In genomic region chr11:64600201-64601102, GRCm38 (mm10) we compare ENCODE assay signal across 8 mouse cellular contexts.
DNase-seq lines count a peak whose midpoint lies in the region; ATAC-seq lines count a peak whose summit lies in the region.

No protein-coding gene starts in this region.

- peak; percentile 84 for ATAC-seq in forebrain, embryonic 14.5 days
- ATAC-seq in intestine, embryonic 14.5 days (replicated peaks; ENCODE audit: low FRiP score, low TSS enrichment, low read depth), result peak; percentile 72; the same call in 1 of the 2 replicates
- ATAC-seq in limb, embryonic 15.5 days (ENCODE audit: insufficient number of reproducible peaks, low FRiP score, low TSS enrichment, low read depth), result peak; percentile 80; the same call in 1 of the 2 replicates
- peak; percentile 93 for ATAC-seq in monocyte, adult 5-6 weeks (replicated peaks; ENCODE audit: insufficient number of reproducible peaks, low FRiP score, low TSS enrichment, poor library complexity, severe bottlenecking)
- no peak for ATAC-seq in erythroid progenitor cell, adult 5-6 weeks (replicated peaks; ENCODE audit: low FRiP score, poor library complexity, severe bottlenecking)

- H3K9ac ChIP-seq in forebrain, embryonic 14.5 days (ENCODE audit: low read length), result no peak overlapping the region
- no peak overlapping the region for H3K9ac ChIP-seq in intestine, embryonic 14.5 days (ENCODE audit: low read length)
- H3K9ac ChIP-seq in limb, embryonic 15.5 days, result no peak overlapping the region

- no peak overlapping the region; the same call in 1 of the 2 replicates for H3K27ac ChIP-seq in forebrain, embryonic 14.5 days (ENCODE audit: low read depth, low read length)
- no peak overlapping the region for H3K27ac ChIP-seq in forebrain, embryonic 10.5 days
- H3K27ac ChIP-seq in intestine, embryonic 14.5 days (ENCODE audit: low read depth), result no peak overlapping the region
- H3K27ac ChIP-seq in limb, embryonic 15.5 days, result no peak overlapping the region

- H3K4me3 ChIP-seq in forebrain, embryonic 14.5 days (ENCODE audit: low read depth, low read length), result no peak overlapping the region
- no peak overlapping the region for H3K4me3 ChIP-seq in forebrain, embryonic 10.5 days
- H3K4me3 ChIP-seq in intestine, embryonic 14.5 days (ENCODE audit: low read depth, low read length), result no peak overlapping the region
- no peak overlapping the region for H3K4me3 ChIP-seq in limb, embryonic 15.5 days

- peaks cover 8% of the 10 kb centered on the region for H3K4me1 ChIP-seq in forebrain, embryonic 14.5 days (ENCODE audit: control insufficient read depth, insufficient read depth, low read length)
- H3K4me1 ChIP-seq in forebrain, embryonic 10.5 days, result peaks cover 18% of the 10 kb centered on the region
- peaks cover 10% of the 10 kb centered on the region for H3K4me1 ChIP-seq in intestine, embryonic 14.5 days (replicated peaks; ENCODE audit: control insufficient read depth, insufficient read depth, low read length)
- peaks cover 7% of the 10 kb centered on the region; the same call in 1 of the 2 replicates for H3K4me1 ChIP-seq in limb, embryonic 15.5 days

- H3K27me3 ChIP-seq in forebrain, embryonic 14.5 days (replicated peaks; ENCODE audit: control insufficient read depth, insufficient read depth, low read length), result no peaks in the 10 kb centered on the region
- no peaks in the 10 kb centered on the region for H3K27me3 ChIP-seq in forebrain, embryonic 10.5 days (ENCODE audit: poor library complexity, severe bottlenecking)
- no peaks in the 10 kb centered on the region for H3K27me3 ChIP-seq in intestine, embryonic 14.5 days (replicated peaks; ENCODE audit: control insufficient read depth, insufficient read depth, low read length)
- H3K27me3 ChIP-seq in limb, embryonic 15.5 days, result 0 out of 2 replicates have a peak, but pooled peaks cover 2% of the 10 kb centered on the region

- H3K9me3 ChIP-seq in forebrain, embryonic 14.5 days (replicated peaks; ENCODE audit: control insufficient read depth, low read length), result no peaks in the 10 kb centered on the region
- 0 out of 2 replicates have a peak, but pooled peaks cover 3% of the 10 kb centered on the region for H3K9me3 ChIP-seq in forebrain, embryonic 10.5 days
- H3K9me3 ChIP-seq in intestine, embryonic 14.5 days (ENCODE audit: control insufficient read depth, low read length), result no peaks in the 10 kb centered on the region; the same call in 1 of the 2 replicates
- H3K9me3 ChIP-seq in limb, embryonic 15.5 days, result no peaks in the 10 kb centered on the region

- no peak overlapping the region for H3K4me2 ChIP-seq in forebrain, embryonic 14.5 days (ENCODE audit: low read length)
- H3K4me2 ChIP-seq in intestine, embryonic 14.5 days (ENCODE audit: low read length), result 0 out of 2 replicates have a peak overlapping the region, but pooled peaks have one; percentile 8
- H3K4me2 ChIP-seq in limb, embryonic 15.5 days, result no peak overlapping the region

- DNase-seq in forebrain, embryonic 14.5 days (ENCODE audit: low spot score), result peak; percentile 78
- DNase-seq in forebrain, embryonic 10.5 days (ENCODE audit: extremely low spot score, low spot score), result no peak
- peak; percentile 67 for DNase-seq in MN1 (ENCODE audit: low spot score)
- DNase-seq in heart, adult 11 months, result peak; percentile 97
- DNase-seq in intestine, embryonic 14.5 days (ENCODE audit: low spot score), result peak; percentile 74

- H3K36me3 ChIP-seq in forebrain, embryonic 14.5 days (ENCODE audit: control insufficient read depth, insufficient read depth, low read length), result no peaks in the 10 kb centered on the region
- H3K36me3 ChIP-seq in forebrain, embryonic 10.5 days (replicated peaks), result no peaks in the 10 kb centered on the region
- no peaks in the 10 kb centered on the region for H3K36me3 ChIP-seq in intestine, embryonic 14.5 days (ENCODE audit: control insufficient read depth, insufficient read depth, low read length)
- no peaks in the 10 kb centered on the region for H3K36me3 ChIP-seq in limb, embryonic 15.5 days

- 50% methylated on average over 10 of the region's 10 CpGs for WGBS in forebrain, embryonic 14.5 days
- WGBS in forebrain, embryonic 10.5 days, result 85% methylated on average over 10 of the region's 10 CpGs
- 40% methylated on average over 10 of the region's 10 CpGs for WGBS in intestine, embryonic 14.5 days
- WGBS in limb, embryonic 15.5 days, result 43% methylated on average over 10 of the region's 10 CpGs
